Mouse (Mus musculus) testis, postnatal 10 days (tissue): ENCODE results near the gene Slc17a5.

Experiments
- DNase-seq: peaks from one replicate; pipeline ENCODE4 v3.0.0; 2021; ENCODE audit warnings: low spot score

Slc17a5 gene

GRCm38 (mm10) chr9:78587914-78588313 lies at the start of gene Slc17a5:
Gene Slc17a5, minus strand, starts transcription at chr9:78588041.
- DNase-seq, result peak; percentile 97

GRCm38 (mm10) chr9:78633976-78634375 lies 46.1 kb upstream of the Slc17a5 start:
- DNase-seq, result no peak

GRCm38 (mm10) chr9:78631755-78632434 lies 44.1 kb upstream of the Slc17a5 start:
- DNase-seq, result no peak

- no peak for DNase-seq
Measured at GRCm38 (mm10) chr9:78629991-78630390, 42.1 kb upstream of the Slc17a5 start.

GRCm38 (mm10) chr9:78623301-78623747 lies 35.5 kb upstream of the Slc17a5 start:
- DNase-seq, result no peak

GRCm38 (mm10) chr9:78619285-78619684 lies 31.4 kb upstream of the Slc17a5 start:
- no peak for DNase-seq

GRCm38 (mm10) chr9:78615401-78616021 lies 27.7 kb upstream of the Slc17a5 start, which contains the start of gene Cd109:
Gene Cd109, plus strand, starts transcription at chr9:78615546.
- DNase-seq, result peak; percentile 42

- DNase-seq, result no peak
Measured at GRCm38 (mm10) chr9:78614201-78614600, 26.4 kb upstream of the Slc17a5 start.

- DNase-seq, result peak; percentile 55
Measured at GRCm38 (mm10) chr9:78601046-78601730, 13.3 kb upstream of the Slc17a5 start.

- DNase-seq, result no peak
Measured at GRCm38 (mm10) chr9:78599927-78600326, 12.1 kb upstream of the Slc17a5 start.

GRCm38 (mm10) chr9:78596834-78597233 lies 9.0 kb upstream of the Slc17a5 start:
- peak; percentile 56 for DNase-seq

- no peak for DNase-seq
Measured at GRCm38 (mm10) chr9:78595769-78596555, 8.1 kb upstream of the Slc17a5 start.

GRCm38 (mm10) chr9:78595257-78595656 lies 7.4 kb upstream of the Slc17a5 start:
- DNase-seq, result no peak

- DNase-seq, result no peak
Measured at GRCm38 (mm10) chr9:78590471-78590870, 2.6 kb upstream of the Slc17a5 start.

- DNase-seq, result no peak
Measured at GRCm38 (mm10) chr9:78588411-78589033, 681 bp upstream of the Slc17a5 start.

GRCm38 (mm10) chr9:78587218-78587883 lies 490 bp downstream of the Slc17a5 start:
- DNase-seq, result no peak

- no peak for DNase-seq
Measured at GRCm38 (mm10) chr9:78579644-78580396, 8.0 kb downstream of the Slc17a5 start.

- DNase-seq, result no peak
Measured at GRCm38 (mm10) chr9:78578824-78579223, 9.0 kb downstream of the Slc17a5 start.

- DNase-seq, result no peak
Measured at GRCm38 (mm10) chr9:78576466-78576865, 11.4 kb downstream of the Slc17a5 start.

- no peak for DNase-seq
Measured at GRCm38 (mm10) chr9:78569934-78570333, 17.9 kb downstream of the Slc17a5 start.
